Mouse (Mus musculus) ovary, postnatal 14 days (tissue): ENCODE data around the gene Olfr146.

Experiments
- DNase-seq: peaks from one replicate; pipeline ENCODE4 v3.0.0; 2022; ENCODE audit warnings: low spot score

Gene Olfr146

DNA sequence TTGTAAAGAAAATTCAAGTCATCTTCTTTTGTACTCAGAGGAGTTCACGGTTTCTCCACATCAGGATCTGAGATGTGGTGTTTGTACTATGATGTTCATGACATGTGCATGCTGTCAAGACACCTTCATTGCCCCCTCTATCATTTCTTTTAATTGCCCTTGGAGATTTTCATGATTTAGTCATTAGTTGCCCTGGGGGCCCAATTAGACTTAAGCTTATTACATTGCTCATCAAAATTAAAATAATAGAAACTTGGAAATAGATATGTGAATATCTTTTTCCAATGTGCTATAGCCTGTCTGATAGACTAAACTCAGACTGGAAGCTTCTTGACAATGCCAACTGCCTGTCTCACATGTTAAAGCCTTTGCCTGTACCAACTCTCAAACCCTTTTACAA lies at the start of gene Olfr146:
Gene Olfr146, minus strand, starts transcription at position 101 of the 400 bp plus-strand sequence.
- no peak for DNase-seq

DNA sequence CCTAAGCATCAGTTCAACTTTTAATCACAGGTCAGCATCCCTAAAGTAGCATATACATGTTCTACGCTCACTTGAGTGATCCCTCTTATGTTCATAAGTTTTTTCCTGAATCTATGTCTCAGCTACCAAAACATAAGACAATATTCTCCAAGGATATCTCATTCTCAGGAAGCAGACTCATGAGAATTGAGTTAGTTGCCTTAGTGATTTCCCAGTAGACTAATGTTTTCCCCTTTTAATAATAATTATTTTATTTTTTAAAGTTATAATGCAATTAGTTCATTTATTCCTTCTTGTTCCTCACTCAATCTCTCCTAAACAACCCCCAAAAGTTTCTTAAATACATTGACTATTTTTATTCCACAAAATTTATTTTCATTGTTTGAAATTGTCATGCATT lies 41.7 kb upstream of the Olfr146 start, which contains the start of gene Olfr937:
Gene Olfr937, minus strand, starts transcription at position 101 of the 400 bp plus-strand sequence.
- DNase-seq, result no peak

DNA sequence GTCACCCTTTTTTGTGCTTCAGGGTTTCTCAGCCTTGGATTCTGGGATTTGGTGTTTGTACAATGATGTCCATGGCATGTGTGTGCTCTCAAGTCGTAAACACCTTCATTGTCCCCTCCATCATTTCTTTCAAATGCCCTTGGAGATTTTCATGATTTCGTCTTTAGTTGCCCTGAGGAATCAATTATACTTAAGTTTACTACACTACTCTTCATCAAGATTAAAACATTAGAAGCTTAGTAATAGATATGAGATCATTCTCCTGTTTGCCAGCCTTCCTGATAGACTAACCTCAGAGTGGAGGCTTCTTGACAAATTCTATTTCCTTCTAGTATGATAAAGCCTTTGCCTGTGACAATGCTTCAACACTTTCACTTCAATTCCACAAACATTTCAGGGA lies 23.6 kb downstream of the Olfr146 start, which contains the start of gene Olfr935:
Gene Olfr935, minus strand, starts transcription at position 101 of the 400 bp plus-strand sequence.
- DNase-seq, result no peak

DNA sequence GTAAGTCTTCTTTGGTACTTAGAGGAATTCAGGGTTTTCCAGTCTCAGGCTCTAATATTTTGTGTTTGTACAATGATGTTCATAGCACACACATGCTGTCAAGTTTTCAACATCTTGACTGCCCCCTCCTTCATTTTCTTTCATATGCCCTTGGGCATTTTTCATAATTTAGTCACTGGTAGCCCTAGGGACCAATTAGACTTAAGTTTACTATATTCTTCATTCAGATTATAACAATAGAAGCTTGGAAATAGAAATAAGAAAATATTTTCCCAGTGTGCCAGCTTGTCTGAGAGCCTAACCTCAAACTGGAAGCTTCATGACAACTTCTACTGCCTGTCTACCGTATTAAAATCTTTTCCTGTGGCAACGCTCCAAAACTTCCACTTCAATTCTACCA lies 35.0 kb downstream of the Olfr146 start, which contains the start of gene Olfr934:
Gene Olfr934, minus strand, starts transcription at position 101 of the 400 bp plus-strand sequence.
- no peak for DNase-seq

DNA sequence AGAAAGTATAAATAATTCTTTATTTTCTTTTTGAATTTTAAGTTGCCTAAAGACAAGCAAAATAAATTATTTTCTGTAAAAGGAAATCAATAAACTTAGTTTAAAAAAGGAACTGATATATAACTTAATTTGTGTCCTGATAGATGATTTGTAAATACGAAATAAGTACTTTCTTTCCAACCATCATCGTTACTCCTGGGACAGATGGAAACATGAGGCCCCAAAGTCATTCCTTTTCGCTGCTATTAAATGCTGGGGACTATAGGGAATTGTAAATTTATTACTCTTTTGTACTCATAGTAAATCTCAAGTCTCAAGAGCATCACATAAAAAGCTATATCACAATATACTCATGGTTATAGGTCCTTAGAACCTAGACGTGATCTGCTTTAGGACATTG lies 51.2 kb downstream of the Olfr146 start, which contains the start of gene Olfr933:
Gene Olfr933, plus strand, starts transcription at position 301 of the 400 bp plus-strand sequence.
- no peak for DNase-seq
